Mouse (Mus musculus) retina, postnatal 1 day (tissue): Measurements from ENCODE around the gene Slc36a1.

Experiments
- DNase-seq: peaks from one replicate; pipeline ENCODE4 v3.0.0-alpha.2; 2012

Slc36a1 gene

DNA sequence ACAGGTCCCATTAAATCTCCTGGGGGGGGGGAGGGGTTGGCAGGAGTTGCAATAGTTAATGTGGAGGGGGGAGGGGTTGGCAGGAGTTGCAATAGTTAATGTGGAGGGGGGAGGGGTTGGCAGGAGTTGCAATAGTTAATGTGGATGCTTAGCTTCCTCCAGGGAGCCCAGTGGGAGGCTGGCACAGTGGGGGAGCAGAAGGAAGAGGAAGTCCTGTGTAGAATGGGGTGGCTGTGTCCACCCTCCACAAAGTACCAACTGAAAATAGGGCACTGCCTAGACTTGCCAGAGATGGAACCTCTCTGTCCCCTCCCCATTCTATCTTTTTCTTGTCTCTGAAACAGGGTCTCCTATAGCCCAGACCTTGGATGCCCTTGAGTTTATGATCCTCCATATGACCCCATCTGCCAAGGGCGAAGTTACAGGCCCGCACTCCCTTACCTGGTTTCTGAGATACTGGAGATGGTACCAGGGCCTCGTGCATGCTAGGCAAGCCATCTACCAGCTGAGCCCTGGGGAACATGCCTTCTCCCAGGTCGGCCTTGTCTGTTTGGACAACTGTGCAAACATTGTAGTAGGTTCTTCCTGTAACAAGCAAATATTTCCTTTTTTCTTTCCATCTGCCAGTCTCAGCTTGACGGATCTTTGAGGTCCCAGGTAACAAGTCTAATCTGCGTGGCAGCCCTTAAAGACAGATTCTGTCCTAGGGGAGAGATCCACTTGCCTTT lies 5.6 kb downstream of the Slc36a1 start:
- no peak for DNase-seq

GRCm38 (mm10) chr11:55213518-55213917 lies 9.4 kb downstream of the Slc36a1 start:
- no peak for DNase-seq

DNA sequence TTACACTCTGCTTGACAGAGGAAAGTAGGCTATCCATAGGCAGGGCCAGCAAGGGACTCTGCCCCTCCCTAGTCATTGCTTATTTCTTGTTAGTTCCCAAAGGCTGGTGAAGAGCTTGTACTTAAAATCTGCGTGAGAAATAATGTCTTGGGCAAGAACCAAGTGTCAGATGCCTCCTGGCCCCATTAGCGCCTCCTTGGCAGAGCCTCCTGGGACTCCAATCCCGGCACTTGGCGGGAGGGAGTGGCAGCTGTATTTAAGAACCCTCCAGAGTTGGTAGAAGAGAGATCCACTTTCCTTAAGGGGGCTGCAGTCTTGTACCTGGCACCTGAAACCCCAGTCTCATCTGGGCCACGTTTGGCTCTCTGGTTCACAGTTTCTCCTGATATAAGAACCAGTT lies 10.0 kb downstream of the Slc36a1 start:
- DNase-seq, result no peak

GRCm38 (mm10) chr11:55214978-55215377 lies 10.8 kb downstream of the Slc36a1 start:
- DNase-seq, result no peak

DNA sequence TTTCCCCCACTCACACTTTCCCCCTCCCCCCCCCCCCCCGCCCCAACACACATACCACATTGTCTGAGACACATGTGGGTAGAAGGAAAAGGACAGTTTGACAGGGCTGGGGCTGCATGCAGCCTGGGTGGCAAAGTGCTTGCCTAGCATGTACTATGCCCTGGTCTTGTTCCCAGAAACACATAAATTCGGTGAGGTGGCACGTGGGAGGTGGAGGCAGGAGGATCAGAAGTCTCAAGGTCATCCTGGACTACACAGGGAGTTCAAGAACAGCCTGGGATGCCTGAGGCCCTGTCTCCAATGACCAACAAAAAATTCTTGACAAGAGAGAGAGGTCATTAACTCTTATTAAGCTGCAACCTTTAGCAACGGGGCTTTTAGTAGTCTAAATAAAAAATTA lies 11.9 kb downstream of the Slc36a1 start:
- DNase-seq, result no peak

DNA sequence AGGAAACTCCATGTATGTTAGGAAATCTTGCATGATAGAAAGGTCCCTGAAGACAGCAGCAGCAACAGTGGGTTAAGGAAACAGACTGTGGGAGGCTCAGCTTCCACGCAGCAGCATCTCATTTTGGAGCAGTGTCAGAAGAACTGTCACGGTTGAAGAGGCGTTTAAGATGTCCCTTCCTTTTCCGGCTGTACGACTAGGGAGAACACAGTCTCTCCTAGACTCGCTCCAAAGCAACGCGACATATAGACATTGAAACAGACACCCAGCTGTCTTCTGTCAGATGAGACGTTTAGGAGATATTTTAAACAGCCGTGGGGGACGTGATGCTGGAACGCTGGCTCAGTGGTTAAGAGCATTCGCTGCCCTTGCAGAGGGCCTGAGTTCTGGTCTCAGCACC lies 12.7 kb downstream of the Slc36a1 start:
- no peak for DNase-seq

DNA sequence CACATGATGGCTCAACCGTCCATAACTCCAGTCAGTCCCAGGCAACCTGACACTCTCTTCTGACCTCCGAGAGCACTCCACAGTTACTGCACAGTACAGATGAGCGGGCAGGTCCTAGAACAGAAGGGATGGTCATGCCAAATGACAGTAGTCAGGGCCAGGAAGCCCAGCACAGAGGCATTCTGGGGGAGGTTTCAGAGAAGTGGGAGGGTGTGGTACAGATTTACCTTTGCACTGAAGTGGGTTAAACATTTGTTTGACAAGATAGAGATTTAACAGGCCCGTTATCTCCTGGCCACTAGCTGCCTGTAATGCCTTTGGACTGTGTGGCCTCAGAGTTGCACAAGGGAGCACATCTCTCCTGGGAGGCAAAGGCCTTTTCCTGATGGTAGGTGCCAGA lies 13.3 kb downstream of the Slc36a1 start:
- no peak for DNase-seq

- no peak for DNase-seq
These were observed 13.7 kb downstream of the Slc36a1 start for GRCm38 (mm10) chr11:55217880-55218279.

DNA sequence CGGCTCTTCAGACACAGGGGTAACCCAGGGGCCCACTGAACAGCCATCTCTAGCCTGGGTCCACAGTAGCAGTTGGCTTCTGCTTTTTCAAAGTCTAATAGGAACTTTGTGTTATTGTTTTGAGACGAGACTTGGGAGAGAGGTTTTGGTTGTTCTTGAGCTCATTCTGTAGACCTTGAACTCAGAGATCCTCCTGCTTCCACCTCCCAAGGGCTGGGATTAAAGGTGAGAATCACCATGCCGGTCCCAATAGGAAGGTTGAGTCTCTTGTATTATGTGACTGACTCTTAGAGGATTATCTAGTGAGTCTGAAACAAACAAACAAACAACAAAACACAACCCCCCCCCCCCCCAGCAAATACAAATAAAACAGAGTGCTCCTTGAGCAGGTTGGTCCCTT lies 14.3 kb downstream of the Slc36a1 start:
- no peak for DNase-seq

- DNase-seq, result no peak
These were observed 17.2 kb downstream of the Slc36a1 start for GRCm38 (mm10) chr11:55221306-55221705.

DNA sequence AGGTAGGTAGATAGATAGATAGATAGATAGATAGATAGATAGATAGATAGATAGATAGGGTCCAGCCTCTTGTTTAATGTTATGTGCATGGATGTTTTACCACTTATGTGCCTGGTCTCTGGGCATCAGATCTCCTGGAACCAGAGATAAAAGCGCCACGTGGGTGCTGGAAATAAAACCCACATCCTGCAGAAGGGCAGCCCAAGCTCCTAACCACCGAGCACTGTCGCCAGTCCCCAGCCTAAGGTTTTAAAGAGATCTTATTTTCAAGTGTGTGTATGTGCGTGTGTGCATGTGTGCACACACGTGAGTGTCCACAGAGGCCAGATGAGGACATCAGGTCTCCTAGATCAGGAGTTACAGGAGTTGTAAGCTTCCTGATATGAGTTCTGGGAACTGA lies 26.9 kb downstream of the Slc36a1 start:
- DNase-seq, result no peak

DNA sequence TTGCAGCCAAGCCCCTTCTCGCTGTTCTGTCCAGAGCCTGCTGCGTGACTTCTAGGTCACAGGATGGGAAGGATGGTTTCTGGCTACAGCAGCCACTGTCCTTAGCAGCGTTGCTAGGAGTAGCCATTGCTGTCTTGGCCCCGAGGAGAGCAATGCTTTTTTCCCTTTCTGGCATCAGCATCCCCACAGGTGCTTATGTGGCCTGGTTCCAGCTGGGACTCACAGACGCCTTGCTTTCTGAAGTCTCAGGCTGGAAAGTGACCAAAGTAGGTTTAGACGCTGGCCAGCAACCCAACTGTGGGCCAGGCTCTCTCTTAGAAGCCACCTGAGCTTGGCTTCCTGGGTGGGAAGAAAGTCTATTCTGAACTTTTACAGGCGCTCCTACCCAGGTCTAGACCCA lies 30.1 kb downstream of the Slc36a1 start:
- no peak for DNase-seq

DNA sequence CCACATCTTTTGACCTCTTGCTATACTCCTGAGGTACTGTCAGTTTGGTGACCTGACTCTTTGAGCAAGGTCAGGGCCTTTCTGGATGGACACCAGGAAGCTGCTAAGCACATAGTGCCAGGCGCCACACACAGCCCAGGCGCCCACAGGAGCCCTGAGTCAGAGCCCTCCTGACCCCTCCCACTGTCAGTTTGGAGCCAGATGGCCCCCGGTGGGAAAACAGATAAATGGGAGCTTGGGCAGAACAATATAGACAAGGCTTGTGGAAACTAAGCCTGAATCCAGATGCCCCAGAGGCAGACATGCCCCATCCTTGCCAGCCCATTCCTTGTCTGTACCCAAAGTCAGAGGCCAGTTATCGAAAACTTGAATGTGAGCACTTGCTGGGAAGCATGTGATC lies 30.6 kb downstream of the Slc36a1 start:
- no peak for DNase-seq

DNA sequence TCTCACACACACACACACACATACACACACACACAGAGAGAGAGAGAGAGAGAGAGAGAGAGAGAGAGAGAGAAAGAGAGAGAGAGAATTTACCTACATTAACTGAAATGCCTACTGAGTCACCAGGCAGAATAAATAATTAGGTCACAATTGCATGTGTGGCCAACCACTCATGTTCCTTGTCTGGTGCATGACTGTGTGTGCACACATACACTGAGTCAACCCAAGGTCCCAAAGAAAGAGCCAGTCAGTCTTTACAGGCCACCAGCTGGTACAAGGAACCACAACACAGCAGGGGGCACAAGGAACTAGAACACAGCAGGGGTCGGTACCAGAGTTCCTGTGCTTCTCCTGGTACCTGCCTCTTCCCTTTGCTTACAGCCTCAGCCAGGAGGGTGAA lies 32.7 kb downstream of the Slc36a1 start:
- no peak for DNase-seq

GRCm38 (mm10) chr11:55239496-55239895 lies 35.3 kb downstream of the Slc36a1 start:
- no peak for DNase-seq

- DNase-seq, result peak; percentile 74
These were observed 36.4 kb downstream of the Slc36a1 start for GRCm38 (mm10) chr11:55240556-55240955.

DNA sequence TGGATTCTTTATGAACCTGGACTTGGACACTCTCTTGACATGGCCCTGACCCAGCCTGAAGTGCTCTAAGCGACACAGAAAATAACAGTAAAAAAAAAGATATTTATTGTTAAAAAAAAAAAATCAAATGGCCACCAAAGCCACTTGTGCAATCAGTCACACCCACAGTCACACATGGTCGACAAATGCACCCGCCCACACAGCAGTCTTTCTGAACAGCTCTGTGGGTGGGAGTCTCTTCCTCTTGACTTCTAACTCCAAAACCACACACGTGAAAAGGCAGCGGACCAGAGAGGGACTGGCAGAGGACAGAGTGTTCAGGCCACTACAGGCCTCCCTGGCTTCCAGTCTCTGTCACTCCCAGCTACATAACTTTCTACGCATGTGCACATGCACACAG lies 46.4 kb downstream of the Slc36a1 start:
- no peak for DNase-seq

DNA sequence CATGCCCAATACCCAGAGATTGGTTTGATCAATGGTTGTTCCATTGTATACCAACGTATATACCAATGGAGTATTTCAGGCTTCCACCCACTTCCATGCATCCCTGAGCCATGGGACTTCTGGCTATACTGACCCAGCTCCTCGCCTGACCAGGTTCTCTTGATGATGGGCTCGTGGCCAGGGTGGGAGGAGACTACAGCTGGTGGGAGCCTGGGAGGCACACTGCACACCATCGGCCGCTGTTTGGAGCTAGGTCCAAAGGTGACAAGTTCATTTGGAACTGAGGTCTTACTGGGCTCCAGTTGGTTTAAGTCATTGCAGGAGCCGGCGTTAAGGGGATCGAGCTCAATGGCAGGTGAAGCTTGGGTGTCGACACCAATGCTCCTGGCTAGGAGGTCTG lies 49.2 kb downstream of the Slc36a1 start:
- no peak for DNase-seq

- DNase-seq, result no peak
These were observed 57.0 kb downstream of the Slc36a1 start for GRCm38 (mm10) chr11:55261105-55261504.

- no peak for DNase-seq
These were observed 57.9 kb downstream of the Slc36a1 start for GRCm38 (mm10) chr11:55262000-55262399.

- no peak for DNase-seq
These were observed 60.2 kb downstream of the Slc36a1 start for GRCm38 (mm10) chr11:55264318-55264717.

DNA sequence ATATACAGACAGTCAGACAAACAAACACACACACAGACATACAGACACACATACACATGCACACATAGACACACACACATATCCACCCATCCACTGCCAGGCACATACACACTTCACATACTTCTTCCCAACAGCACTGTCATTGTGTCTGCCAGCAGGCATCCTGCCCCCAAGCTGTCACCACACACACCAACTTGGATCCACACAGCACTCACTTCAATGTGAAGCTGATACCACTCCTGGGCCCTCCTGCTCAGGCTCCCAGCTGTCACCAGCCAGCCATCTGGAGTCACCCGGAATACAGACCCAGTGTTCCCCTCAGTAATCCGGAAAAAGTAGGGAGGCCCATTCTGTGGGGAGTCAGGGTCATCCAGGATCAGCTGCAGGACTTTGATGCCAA lies 61.5 kb downstream of the Slc36a1 start:
- DNase-seq, result no peak

DNA sequence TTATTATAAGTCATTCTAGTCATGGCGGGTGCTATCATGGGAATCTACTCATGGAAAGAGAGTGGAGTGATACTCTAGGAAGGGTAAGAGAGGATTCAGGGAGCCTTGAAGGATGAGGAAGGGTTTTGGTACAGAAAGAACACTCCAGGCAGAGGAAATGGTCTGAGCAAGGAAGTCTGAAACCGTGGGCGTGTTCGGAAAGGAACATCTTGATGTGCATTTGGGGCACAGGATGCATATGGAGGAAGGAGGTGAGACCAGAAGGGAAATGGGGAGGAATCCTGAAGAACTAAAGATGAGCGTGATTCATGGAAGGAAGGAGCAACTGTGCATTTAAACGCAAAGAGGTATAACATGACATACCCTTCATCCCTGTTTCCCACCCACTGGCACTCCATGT lies 64.4 kb downstream of the Slc36a1 start:
- DNase-seq, result no peak

GRCm38 (mm10) chr11:55274756-55275155 lies 70.6 kb downstream of the Slc36a1 start:
- no peak for DNase-seq
